Mouse (Mus musculus): ENCODE measurements around the gene Cbx1. TPM values are rescaled to one million over a fixed set of nuclear protein-coding genes. Genes with fewer than 3 reads are reported as not detected.
"Not testable (repeated sequence)": the region's sequence is repeated elsewhere in the genome, so short reads cannot be mapped to it uniquely, and the experiment has no call there.

Cbx1 gene
- polyA plus RNA-seq, 1 experiment = 51.4 TPM

DNA sequence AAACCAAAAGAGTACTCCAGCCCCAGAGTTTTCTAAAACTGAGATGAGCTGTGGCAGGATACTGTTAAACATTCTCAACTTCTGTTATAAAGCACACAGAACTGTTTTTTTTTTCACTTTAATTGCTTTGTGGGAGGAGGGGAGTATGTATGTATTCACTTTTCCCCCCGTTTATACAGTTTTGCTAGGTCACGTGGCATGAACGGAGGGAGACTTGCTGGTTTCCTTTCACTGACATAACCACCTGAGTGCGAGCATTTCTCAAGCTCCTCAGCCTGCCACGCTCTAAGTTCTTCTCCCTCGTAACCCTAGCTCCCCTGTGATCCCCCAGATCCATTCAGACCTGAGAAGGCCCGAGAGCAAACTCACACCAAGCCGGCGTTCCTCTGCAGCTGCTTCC, 16.5 kb upstream of the Cbx1 start:
- no peak overlapping the region for H3K27ac ChIP-seq (ENCODE audit: insufficient read depth, low read depth, low read length)
- H3K4me3 ChIP-seq (ENCODE audit: insufficient read depth, low read length) = no peak overlapping the region

DNA sequence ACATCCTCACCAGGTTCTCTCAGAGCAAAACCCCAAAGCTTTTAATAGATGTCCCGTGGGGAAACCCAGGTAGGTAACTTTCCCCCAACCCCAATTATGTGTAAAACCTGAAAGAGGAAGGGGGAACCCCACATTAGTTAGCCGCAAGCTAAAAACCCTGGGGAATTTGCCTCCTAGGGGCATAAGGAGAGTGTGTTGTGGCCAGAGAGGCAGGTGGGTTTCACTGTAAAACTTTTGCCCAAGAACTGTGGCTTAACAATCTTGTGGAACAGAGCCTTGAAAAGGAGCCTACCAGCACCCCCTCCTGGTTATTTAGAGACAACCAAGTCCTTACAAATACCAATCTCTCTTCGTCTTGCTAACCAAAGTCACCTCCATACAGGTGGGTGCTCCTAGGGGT, 14.4 kb upstream of the Cbx1 start:
- TF ChIP-seq CTCF (IDR thresholded peaks at IDR 0.05; ENCODE audit: low read depth, low read length) (no peak), POLR2A (IDR thresholded peaks at IDR 0.05; ENCODE audit: borderline replicate concordance, low read depth, low read length) (no peak)
- peak overlapping the region; percentile 88 for H3K27ac ChIP-seq (ENCODE audit: insufficient read depth, low read depth, low read length)
- no peak overlapping the region for H3K4me3 ChIP-seq (ENCODE audit: insufficient read depth, low read length)
- peaks cover 25% of the 10 kb centered on the region for H3K4me1 ChIP-seq (ENCODE audit: control insufficient read depth, insufficient read depth, low read length)

More for the DNA sequence above, 16.5 kb upstream of the Cbx1 start:
- no peak for TF ChIP-seq POLR2A (IDR thresholded peaks at IDR 0.05; ENCODE audit: borderline replicate concordance, low read depth, low read length)
- TF ChIP-seq CTCF (IDR thresholded peaks at IDR 0.05; ENCODE audit: low read depth, low read length) = no peak
- peaks cover 28% of the 10 kb centered on the region for H3K4me1 ChIP-seq (ENCODE audit: control insufficient read depth, insufficient read depth, low read length)

DNA sequence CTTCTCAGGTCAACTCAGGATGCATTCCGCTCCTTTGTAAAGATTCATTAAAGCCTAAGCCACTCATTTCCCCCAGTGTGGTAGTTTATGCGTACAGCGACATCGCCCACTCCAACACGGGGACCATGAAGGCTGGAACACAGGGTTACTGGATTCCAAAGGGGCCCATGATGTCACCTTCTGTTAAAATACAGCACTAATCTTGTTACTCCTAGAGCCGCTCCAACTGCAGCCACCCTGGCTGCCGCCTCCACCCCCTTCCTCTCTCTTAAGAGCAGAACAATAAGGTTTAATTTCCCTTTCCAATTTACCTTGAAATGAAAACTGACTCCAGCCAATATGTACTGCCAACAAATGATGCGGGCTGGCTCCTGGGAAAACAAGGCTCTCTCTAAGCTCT, 13.9 kb upstream of the Cbx1 start:
- peaks cover 25% of the 10 kb centered on the region for H3K4me1 ChIP-seq (ENCODE audit: control insufficient read depth, insufficient read depth, low read length)
- TF ChIP-seq POLR2A (IDR thresholded peaks at IDR 0.05; ENCODE audit: borderline replicate concordance, low read depth, low read length) (no peak), CTCF (IDR thresholded peaks at IDR 0.05; ENCODE audit: low read depth, low read length) (no peak)
- no peak overlapping the region for H3K4me3 ChIP-seq (ENCODE audit: insufficient read depth, low read length)
- peak overlapping the region; percentile 88 for H3K27ac ChIP-seq (ENCODE audit: insufficient read depth, low read depth, low read length)

DNA sequence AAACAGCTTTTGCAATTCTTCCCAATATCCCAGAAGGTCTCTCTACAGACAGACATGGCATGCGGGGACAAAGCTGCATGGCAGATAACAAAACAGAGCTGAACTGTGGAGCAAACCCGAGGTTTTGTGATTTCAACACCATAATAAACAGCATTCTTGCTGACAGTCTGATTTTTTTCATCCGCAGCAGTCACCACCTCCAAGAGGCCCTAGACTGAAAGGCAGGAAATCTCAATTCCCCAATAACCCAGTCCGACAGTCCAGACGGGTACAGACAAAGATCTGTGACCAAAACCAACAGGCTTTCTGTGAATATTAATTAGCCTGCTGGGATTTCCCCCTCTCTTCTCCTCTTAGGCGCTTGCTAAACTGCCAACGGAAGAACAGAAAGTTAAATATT, 13.3 kb upstream of the Cbx1 start:
- no peak for TF ChIP-seq CTCF (IDR thresholded peaks at IDR 0.05; ENCODE audit: low read depth, low read length)
- no peak for TF ChIP-seq POLR2A (IDR thresholded peaks at IDR 0.05; ENCODE audit: borderline replicate concordance, low read depth, low read length)
- peak overlapping the region; percentile 88 for H3K27ac ChIP-seq (ENCODE audit: insufficient read depth, low read depth, low read length)
- no peak overlapping the region for H3K4me3 ChIP-seq (ENCODE audit: insufficient read depth, low read length)
- peaks cover 25% of the 10 kb centered on the region for H3K4me1 ChIP-seq (ENCODE audit: control insufficient read depth, insufficient read depth, low read length)

DNA sequence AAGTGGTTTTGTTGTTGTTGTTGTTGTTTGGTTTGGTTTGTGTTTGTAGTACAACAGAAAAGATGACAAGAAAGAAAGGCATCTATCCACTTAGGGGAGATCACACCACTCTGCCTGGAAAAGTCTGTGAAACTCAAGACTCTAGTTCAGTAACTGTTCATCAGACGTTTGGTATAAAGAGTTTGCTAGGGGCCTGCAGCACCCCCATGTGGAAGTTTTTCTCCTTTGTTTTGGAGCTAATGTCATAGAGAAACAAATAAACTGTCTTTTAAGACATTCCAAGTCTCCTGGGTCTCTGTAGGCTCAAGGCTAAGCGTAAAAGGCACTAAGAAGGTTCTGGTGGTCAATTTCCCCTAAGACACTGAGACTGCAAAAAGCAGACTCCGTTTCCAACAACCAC, 12.9 kb upstream of the Cbx1 start:
- TF ChIP-seq CTCF (IDR thresholded peaks at IDR 0.05; ENCODE audit: low read depth, low read length) (no peak), POLR2A (IDR thresholded peaks at IDR 0.05; ENCODE audit: borderline replicate concordance, low read depth, low read length) (no peak)
- Histone ChIP-seq H3K27ac (ENCODE audit: insufficient read depth, low read depth, low read length) (peak overlapping the region; percentile 88), H3K4me3 (ENCODE audit: insufficient read depth, low read length) (peak overlapping the region; percentile 89), H3K4me1 (ENCODE audit: control insufficient read depth, insufficient read depth, low read length) (peaks cover 25% of the 10 kb centered on the region)

DNA sequence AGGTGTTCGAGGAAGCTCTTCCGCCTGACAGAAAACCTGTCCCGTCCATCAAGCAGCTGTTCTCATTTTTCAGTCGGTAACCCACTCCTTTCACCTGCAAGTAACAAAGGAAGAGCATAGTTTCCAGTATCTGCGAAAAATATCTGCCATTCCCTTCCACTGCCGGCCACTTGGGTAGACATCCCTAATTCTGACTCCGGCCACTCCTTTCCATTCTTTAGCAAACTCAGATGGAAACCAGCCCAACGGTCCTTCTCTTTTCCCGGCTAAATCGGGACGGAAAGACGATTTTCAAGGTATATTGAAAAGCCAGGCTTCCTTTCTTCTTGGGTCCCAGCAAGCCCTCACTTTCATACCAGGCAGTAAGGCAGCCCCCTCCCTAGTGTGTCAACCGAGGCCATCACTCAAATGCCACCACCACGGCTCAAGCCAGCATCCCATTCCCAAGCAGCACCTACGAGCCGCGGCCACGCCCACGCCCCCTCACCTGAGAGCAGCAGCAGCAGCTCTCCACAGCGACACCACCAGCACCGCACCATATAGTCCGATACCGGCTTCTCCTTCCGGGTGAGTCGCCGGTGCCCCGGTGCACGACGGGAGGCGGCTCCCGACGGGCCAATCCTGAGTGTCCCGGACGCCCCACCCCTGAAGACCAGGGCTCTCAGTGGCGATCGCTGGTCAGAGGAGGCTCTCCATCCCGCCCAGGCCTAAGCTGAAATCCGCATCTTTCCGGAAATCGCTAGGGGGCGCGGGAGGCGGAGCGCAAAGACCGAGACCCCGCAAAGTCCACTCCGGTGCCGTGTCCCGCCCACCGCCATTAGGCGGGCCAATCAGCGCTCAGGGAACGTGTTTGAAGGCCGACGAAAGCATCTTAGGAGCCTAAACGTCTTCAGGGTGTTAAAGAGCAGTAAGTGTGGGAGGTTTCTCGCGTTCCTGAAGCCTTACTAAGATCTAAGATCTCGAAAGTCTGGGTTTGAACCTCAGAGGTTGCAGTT, 11.7 kb upstream of the Cbx1 start, which contains the start of gene Snx11:
TSS of gene Snx11 (minus strand) at position 592 of the 995 bp plus-strand sequence.
- peak within 1 kb of the TSS; percentile 88 for H3K27ac ChIP-seq (ENCODE audit: insufficient read depth, low read depth, low read length)

DNA sequence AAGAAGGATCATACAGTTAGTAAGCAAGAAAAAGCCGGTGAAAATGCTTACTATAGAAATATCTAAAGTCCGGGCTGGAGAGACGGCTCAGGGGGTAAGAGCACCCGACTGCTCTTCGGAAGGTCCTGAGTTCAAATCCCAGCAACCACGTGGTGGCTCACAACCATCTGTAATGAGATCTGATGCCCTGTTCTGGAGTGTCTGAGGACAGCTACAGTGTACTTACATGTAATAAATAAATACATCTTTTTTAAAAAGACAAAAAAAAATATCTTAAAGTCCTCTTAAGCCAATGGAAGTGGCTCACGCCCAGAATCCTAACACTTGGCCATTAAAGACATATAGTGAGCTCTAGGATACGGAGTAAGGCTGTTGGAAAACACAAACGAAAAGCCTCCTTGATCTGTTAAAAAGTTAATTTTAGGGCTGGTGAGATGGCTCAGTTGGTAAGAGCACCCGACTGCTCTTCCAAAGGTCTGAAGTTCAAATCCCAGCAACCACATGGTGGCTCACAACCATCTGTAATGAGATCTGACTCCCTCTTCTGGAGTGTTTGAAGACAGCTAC, 10.8 kb upstream of the Cbx1 start:
- peak overlapping the region; percentile 67 for H3K27ac ChIP-seq (ENCODE audit: insufficient read depth, low read depth, low read length)
- peaks cover 24% of the 10 kb centered on the region for H3K4me1 ChIP-seq (ENCODE audit: control insufficient read depth, insufficient read depth, low read length)
- peak overlapping the region; percentile 61 for H3K4me3 ChIP-seq (ENCODE audit: insufficient read depth, low read length)

More for the DNA sequence above, 11.7 kb upstream of the Cbx1 start, which contains the start of gene Snx11:
- TF ChIP-seq POLR2A (IDR thresholded peaks at IDR 0.05; ENCODE audit: borderline replicate concordance, low read depth, low read length) (peak; percentile 52; the same call in 1 of the 2 replicates), CTCF (IDR thresholded peaks at IDR 0.05; ENCODE audit: low read depth, low read length) (no peak)
- Histone ChIP-seq H3K4me1 (ENCODE audit: control insufficient read depth, insufficient read depth, low read length) (peaks cover 25% of the 10 kb centered on the region), H3K4me3 (ENCODE audit: insufficient read depth, low read length) (peak within 1 kb of the TSS; percentile 89)

DNA sequence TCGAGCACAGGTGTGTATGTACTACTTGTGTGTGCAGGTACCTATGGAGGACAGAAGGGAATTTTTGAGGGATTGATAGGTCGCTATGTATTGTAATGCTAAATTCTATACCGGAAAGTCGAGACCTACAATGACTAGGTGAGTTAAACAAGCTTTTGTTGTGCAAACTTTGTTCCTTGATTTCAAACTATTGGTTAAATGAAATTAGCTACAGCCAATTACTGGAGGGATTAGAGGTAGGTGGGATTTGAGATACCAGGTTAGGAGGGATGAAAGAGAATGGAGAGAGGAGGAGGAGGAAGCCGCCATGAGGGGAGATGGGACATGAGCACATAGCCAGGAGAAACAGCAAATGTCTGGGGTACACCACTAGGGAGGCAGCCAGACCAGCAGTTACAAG, 8.6 kb upstream of the Cbx1 start:
- Histone ChIP-seq H3K4me3 (ENCODE audit: insufficient read depth, low read length) (no peak overlapping the region), H3K27ac (ENCODE audit: insufficient read depth, low read depth, low read length) (no peak overlapping the region), H3K4me1 (ENCODE audit: control insufficient read depth, insufficient read depth, low read length) (peaks cover 5% of the 10 kb centered on the region)
- no peak for TF ChIP-seq CTCF (IDR thresholded peaks at IDR 0.05; ENCODE audit: low read depth, low read length)
- TF ChIP-seq POLR2A (IDR thresholded peaks at IDR 0.05; ENCODE audit: borderline replicate concordance, low read depth, low read length) = no peak

DNA sequence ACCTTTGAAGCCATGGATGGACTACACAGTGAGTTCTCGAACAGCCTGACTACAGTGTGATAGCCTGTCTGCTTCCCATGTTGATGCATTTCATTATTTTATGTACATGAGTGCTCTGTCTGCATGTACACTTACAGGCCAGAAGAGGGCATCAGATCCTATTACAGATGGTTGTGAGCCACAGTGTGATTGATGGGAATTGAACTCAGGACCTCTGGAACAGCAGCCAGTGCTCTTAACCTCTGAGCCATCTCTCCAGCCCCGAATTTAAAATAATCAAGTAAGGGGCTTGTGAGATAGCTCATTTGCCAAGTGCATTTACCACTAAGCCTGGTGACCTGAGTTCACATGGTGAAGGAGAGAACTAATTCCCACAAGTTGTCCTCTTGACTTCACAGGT, 7.5 kb upstream of the Cbx1 start:
- Histone ChIP-seq H3K4me1 (ENCODE audit: control insufficient read depth, insufficient read depth, low read length) (no peaks in the 10 kb centered on the region), H3K27ac (ENCODE audit: insufficient read depth, low read depth, low read length) (no peak overlapping the region), H3K4me3 (ENCODE audit: insufficient read depth, low read length) (no peak overlapping the region)
- TF ChIP-seq POLR2A (IDR thresholded peaks at IDR 0.05; ENCODE audit: borderline replicate concordance, low read depth, low read length) (no peak), CTCF (IDR thresholded peaks at IDR 0.05; ENCODE audit: low read depth, low read length) (no peak)

DNA sequence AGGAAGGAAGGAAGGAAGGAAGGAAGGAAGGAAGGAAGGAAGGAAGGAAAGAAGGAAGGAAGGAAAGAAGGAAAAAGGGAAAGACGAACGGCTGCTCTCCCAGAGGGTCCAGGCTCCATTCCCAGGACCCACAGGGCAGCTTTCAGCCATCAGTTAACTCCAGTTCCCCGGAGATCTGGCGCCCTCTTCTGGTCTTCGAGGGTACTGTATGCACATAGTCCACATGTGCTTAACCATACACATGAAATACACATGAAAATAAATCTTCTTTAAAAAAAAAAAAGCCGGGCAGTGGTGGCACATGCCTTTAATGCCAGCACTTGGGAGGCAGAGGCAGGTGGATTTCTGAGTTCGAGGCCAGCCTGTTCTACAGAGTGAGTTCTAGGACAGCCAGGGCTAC, 4.1 kb upstream of the Cbx1 start:
- H3K4me1 ChIP-seq (ENCODE audit: control insufficient read depth, insufficient read depth, low read length); H3K4me3 ChIP-seq (ENCODE audit: insufficient read depth, low read length); H3K27ac ChIP-seq (ENCODE audit: insufficient read depth, low read depth, low read length): not testable (repeated sequence)
- TF ChIP-seq CTCF (IDR thresholded peaks at IDR 0.05; ENCODE audit: low read depth, low read length) = peak; percentile 59; the same call in 1 of the 2 replicates

Data from bone marrow macrophage, adult 2 months (primary cell).